Mouse (Mus musculus): ENCODE measurements around the gene Gm49325. TPM values are rescaled to one million over a fixed set of nuclear protein-coding genes. Genes with fewer than 3 reads are reported as not detected.

Gene Gm49325
- polyA plus RNA-seq, 1 experiment, result not detected

- DNase-seq (ENCODE audit: low read depth), result no peak
- TF ChIP-seq CTCF (IDR thresholded peaks at IDR 0.05; ENCODE audit: borderline replicate concordance, extremely low read depth, insufficient read depth, insufficient read length) (no peak), POLR2A (IDR thresholded peaks at IDR 0.05; ENCODE audit: borderline replicate concordance, extremely low read depth, insufficient read depth, insufficient read length, poor library complexity, severe bottlenecking) (no peak)
These were observed 16.2 kb upstream of the Gm49325 start for GRCm38 (mm10) chr10:77589749-77590148.

- peak; percentile 53 for DNase-seq (ENCODE audit: low read depth)
These were observed 15.2 kb upstream of the Gm49325 start for GRCm38 (mm10) chr10:77590812-77591211.

GRCm38 (mm10) chr10:77591546-77591945 lies 14.5 kb upstream of the Gm49325 start:
- TF ChIP-seq CTCF (IDR thresholded peaks at IDR 0.05; ENCODE audit: borderline replicate concordance, extremely low read depth, insufficient read depth, insufficient read length), result no peak
- no peak for TF ChIP-seq POLR2A (IDR thresholded peaks at IDR 0.05; ENCODE audit: borderline replicate concordance, extremely low read depth, insufficient read depth, insufficient read length, poor library complexity, severe bottlenecking)
- no peak for DNase-seq (ENCODE audit: low read depth)

More at GRCm38 (mm10) chr10:77590812-77591211, 15.2 kb upstream of the Gm49325 start:
- peak; percentile 72 for TF ChIP-seq CTCF (IDR thresholded peaks at IDR 0.05; ENCODE audit: borderline replicate concordance, extremely low read depth, insufficient read depth, insufficient read length)
- TF ChIP-seq POLR2A (IDR thresholded peaks at IDR 0.05; ENCODE audit: borderline replicate concordance, extremely low read depth, insufficient read depth, insufficient read length, poor library complexity, severe bottlenecking), result no peak

DNA sequence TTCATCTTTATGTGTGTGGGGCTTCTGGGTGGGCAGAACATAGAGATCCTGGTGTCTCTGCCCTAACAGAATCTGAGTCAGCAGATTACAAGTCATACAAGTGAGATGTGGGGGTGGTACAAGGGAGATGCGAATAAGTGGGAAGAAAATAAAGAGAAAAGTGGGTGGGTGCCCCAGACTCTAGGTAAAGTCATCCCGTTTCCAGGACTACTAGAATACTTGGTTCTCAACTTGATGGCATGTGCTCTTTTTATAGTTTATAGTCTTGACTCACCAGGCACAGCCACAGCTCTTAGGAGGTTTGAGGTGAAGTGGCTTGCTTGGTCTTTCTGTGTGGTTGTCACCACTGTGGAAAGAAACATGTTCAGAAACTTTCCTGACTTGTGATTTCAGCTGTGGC lies 9.9 kb upstream of the Gm49325 start:
- DNase-seq (ENCODE audit: low read depth), result no peak
- TF ChIP-seq CTCF (IDR thresholded peaks at IDR 0.05; ENCODE audit: borderline replicate concordance, extremely low read depth, insufficient read depth, insufficient read length), result no peak
- TF ChIP-seq POLR2A (IDR thresholded peaks at IDR 0.05; ENCODE audit: borderline replicate concordance, extremely low read depth, insufficient read depth, insufficient read length, poor library complexity, severe bottlenecking), result no peak

DNA sequence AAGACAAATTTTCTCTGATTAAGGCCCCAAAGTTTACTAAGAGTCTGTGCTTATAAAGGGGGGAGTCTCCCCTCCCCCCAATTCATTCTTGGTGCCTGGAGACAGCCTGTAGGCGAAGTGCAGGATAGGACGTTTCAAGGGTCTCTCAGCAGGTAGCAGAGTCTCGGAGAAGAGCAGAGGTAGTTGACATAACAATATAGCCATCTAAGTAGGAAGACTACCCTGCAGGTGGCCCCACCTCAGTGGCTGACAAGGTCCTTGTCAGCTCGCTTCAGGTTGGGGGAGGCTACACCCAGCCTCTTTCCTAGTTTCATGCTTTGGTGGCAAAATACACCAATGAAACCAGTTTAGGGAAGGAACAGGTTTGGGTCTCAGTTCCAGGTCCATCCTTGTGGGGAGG lies 3.0 kb upstream of the Gm49325 start:
- DNase-seq (ENCODE audit: low read depth), result no peak
- no peak for TF ChIP-seq CTCF (IDR thresholded peaks at IDR 0.05; ENCODE audit: borderline replicate concordance, extremely low read depth, insufficient read depth, insufficient read length)
- TF ChIP-seq POLR2A (IDR thresholded peaks at IDR 0.05; ENCODE audit: borderline replicate concordance, extremely low read depth, insufficient read depth, insufficient read length, poor library complexity, severe bottlenecking), result no peak

DNA sequence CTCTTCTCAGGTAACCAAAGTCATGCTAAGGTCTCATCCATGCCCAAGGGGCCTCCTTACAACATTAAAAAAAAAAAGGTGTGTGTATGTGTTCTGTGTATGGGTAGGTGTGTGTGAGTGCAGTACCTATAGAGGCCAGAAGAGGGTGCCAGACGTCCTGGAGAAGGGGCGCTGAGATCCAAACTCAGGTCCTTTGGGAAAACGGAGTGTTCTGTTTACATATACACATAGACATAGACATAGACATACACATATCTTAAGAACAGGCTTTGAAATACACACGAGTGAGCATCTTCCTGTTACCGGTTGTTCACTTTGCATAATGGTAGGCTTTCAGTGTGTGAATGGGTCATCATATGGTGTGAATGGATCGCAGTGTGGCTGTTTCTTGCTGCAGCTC lies 1.9 kb upstream of the Gm49325 start:
- TF ChIP-seq CTCF (IDR thresholded peaks at IDR 0.05; ENCODE audit: borderline replicate concordance, extremely low read depth, insufficient read depth, insufficient read length) (peak; percentile 28; the same call in 1 of the 2 replicates), POLR2A (IDR thresholded peaks at IDR 0.05; ENCODE audit: borderline replicate concordance, extremely low read depth, insufficient read depth, insufficient read length, poor library complexity, severe bottlenecking) (no peak)

DNA sequence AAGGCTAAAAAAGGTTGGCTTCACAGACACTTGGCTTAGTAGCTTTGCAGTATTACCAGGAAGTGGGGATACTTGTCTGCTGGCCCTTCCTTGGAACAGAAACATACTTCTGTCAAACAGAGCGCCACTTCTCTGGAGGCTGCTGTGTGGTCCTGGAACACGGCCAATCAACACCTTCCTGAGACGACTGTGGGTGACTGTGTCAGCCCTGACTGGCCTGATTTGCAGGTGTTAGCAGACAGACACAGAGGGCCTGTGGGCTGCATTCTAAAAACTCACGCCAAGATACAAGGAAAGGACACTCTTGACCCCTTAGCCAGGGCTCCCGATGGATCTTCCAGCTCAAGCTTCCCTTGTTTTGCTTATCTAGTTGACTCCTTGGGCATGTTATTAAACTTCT lies 1.0 kb upstream of the Gm49325 start:
- TF ChIP-seq CTCF (IDR thresholded peaks at IDR 0.05; ENCODE audit: borderline replicate concordance, extremely low read depth, insufficient read depth, insufficient read length) (no peak), POLR2A (IDR thresholded peaks at IDR 0.05; ENCODE audit: borderline replicate concordance, extremely low read depth, insufficient read depth, insufficient read length, poor library complexity, severe bottlenecking) (no peak)
- DNase-seq (ENCODE audit: low read depth), result peak; percentile 15

More for the DNA sequence above, 1.9 kb upstream of the Gm49325 start:
- DNase-seq (ENCODE audit: low read depth), result no peak

- DNase-seq (ENCODE audit: low read depth), result peak; percentile 57
- TF ChIP-seq CTCF (IDR thresholded peaks at IDR 0.05; ENCODE audit: borderline replicate concordance, extremely low read depth, insufficient read depth, insufficient read length), result peak; percentile 53; the same call in 1 of the 2 replicates
- no peak for TF ChIP-seq POLR2A (IDR thresholded peaks at IDR 0.05; ENCODE audit: borderline replicate concordance, extremely low read depth, insufficient read depth, insufficient read length, poor library complexity, severe bottlenecking)
These were observed 629 bp upstream of the Gm49325 start for GRCm38 (mm10) chr10:77605368-77605767.

- TF ChIP-seq CTCF (IDR thresholded peaks at IDR 0.05; ENCODE audit: borderline replicate concordance, extremely low read depth, insufficient read depth, insufficient read length), result no peak
- TF ChIP-seq POLR2A (IDR thresholded peaks at IDR 0.05; ENCODE audit: borderline replicate concordance, extremely low read depth, insufficient read depth, insufficient read length, poor library complexity, severe bottlenecking), result no peak
- no peak for DNase-seq (ENCODE audit: low read depth)
These were observed 858 bp downstream of the Gm49325 start for GRCm38 (mm10) chr10:77606855-77607254.

GRCm38 (mm10) chr10:77607441-77607840 lies 1.4 kb downstream of the Gm49325 start:
- no peak for TF ChIP-seq POLR2A (IDR thresholded peaks at IDR 0.05; ENCODE audit: borderline replicate concordance, extremely low read depth, insufficient read depth, insufficient read length, poor library complexity, severe bottlenecking)
- no peak for TF ChIP-seq CTCF (IDR thresholded peaks at IDR 0.05; ENCODE audit: borderline replicate concordance, extremely low read depth, insufficient read depth, insufficient read length)
- no peak for DNase-seq (ENCODE audit: low read depth)

GRCm38 (mm10) chr10:77608589-77608988 lies 2.6 kb downstream of the Gm49325 start:
- no peak for DNase-seq (ENCODE audit: low read depth)
- no peak for TF ChIP-seq POLR2A (IDR thresholded peaks at IDR 0.05; ENCODE audit: borderline replicate concordance, extremely low read depth, insufficient read depth, insufficient read length, poor library complexity, severe bottlenecking)
- TF ChIP-seq CTCF (IDR thresholded peaks at IDR 0.05; ENCODE audit: borderline replicate concordance, extremely low read depth, insufficient read depth, insufficient read length), result no peak

DNA sequence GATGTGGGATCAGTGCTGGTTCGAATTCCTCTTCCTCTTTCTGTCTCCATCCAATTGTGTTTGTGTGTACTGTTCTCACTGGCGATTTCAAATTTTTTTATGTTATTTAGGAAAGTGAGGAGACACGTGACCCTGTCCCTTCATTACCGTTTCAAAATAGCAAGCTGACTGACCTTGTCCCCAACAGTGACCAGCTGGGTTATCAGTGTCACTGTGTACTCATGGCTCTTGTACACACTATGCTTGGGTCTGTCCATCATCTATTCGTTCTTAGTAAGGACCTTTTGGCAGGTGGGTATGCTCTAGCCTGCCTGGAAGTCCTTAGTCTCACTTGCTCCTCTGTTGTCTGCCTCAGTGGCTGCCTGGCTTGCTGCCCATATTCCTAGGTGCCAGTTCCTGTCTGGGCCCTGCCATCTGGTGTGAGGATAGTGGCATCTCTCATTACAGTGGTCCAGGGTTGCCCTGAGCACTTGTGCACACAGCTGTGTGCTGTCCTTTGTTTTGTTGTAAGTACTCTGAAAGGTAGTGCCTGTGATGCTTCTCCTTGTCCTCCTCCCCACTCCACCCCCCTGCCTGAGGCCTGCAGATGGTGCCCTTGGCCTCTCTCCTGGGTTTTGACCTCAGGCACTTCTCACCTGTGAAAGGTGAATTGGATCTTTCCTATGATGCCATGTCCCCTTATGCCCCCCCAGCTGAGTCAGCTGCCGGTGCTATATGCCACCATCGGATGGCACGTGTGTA lies 4.4 kb downstream of the Gm49325 start:
- TF ChIP-seq POLR2A (IDR thresholded peaks at IDR 0.05; ENCODE audit: borderline replicate concordance, extremely low read depth, insufficient read depth, insufficient read length, poor library complexity, severe bottlenecking) (no peak), CTCF (IDR thresholded peaks at IDR 0.05; ENCODE audit: borderline replicate concordance, extremely low read depth, insufficient read depth, insufficient read length) (no peak)
- DNase-seq (ENCODE audit: low read depth), result peak; percentile 39

Measured in brain, embryonic 14.5 days (tissue).